Mouse (Mus musculus) frontal cortex, postnatal 36 days (tissue): ENCODE results near the gene Unc93a.
"Not testable (repeated sequence)": the region's sequence is repeated elsewhere in the genome, so short reads cannot be mapped to it uniquely, and the experiment has no call there.

Experiments used
- DNase-seq, 2 experiments: peaks; one replicate each; pipeline ENCODE4 v3.0.0; 2022; ENCODE audit warnings: low spot score in 2 of 2

Unc93a gene

DNA sequence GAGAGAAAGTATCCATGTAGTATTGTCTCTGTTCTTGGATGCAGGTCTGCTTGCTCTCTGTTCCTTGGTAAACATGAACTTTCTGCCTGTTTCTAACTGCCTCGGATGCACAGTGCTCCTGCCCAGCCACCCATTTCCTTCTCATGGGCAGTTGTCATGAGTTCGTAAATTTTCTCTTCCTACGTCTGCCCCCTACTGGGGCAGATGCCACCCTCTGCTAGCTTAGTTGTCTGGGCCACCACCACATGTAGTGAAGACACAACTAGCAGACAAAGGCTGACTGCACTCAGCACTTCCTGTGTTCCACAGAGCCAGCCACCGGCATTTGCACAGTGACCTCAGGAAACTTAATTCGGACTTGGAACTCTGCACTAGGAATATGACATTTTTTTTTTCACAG, 62.4 kb downstream of the Unc93a start:
- DNase-seq = not testable (repeated sequence)

DNA sequence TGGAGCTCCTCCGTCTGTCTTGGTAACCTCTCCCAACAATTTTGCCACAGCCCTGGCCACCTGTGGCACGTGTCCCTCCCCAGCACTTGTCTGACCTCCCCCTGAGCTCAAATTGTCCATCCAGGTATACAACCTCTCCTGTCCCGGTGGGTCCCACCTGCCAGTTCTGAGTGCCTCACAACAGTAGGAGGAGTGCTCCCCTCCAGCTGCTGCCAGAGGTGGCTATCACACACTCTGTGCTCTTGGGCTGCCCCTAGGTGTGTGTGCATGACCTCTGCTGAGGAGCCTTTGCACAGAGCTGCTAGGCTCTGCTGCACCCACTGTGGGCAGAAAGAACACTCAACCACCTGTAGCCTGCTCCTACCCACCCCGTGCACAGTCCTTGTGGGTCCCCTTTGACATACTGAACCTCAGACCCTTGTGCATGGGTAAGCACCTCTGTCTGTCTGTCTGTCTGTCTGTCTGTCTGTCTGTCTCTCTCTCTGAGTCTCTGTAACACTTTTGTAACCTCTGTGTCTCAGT, 63.7 kb downstream of the Unc93a start:
- not testable (repeated sequence) for DNase-seq

DNA sequence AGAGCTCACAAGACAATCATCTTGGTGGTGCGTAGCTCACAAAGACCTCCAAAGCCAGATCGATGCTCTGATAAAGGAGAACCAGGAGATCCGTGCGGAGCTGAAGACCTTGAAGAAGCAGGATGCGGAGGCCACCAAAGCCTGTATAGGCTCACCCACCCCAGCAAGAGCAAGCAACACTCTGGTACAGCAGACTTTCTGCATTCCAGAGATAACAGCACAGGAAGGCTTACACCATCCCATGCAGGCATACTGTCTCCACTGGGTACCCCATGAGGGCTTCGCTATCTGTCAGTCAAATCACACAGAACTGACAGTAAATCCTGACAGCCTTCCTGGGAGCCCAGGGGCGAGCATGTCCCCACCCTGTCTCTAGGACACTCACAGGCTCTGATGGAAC, 68.7 kb downstream of the Unc93a start:
- DNase-seq = not testable (repeated sequence)

DNA sequence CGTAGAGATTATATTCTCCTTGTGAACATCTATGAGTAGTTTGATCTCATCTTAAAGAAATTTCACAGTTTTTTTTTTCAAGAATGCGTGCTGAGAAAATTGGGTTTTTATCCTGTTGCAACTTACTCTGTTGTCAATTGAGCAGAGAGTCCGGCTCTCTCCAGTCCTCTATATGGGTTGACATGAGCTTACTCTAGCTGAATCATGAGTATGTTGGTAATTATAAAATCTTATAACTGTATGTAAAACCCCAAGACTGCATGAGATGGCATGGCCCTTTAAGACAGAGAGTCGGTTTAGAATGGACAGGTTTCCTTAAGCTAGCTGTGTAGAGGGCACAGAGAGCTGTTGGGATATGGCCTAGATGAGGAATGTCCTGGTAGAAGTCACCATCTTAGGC, 70.8 kb downstream of the Unc93a start, which contains the start of gene Tcp10b:
Tcp10b (plus strand) TSS at position 301 of the 400 bp plus-strand sequence.
- DNase-seq = not testable (repeated sequence)
